Mouse (Mus musculus): ENCODE measurements around the gene Gm49601.

GRCm38 (mm10) chr16:18629390-18630231 lies 3.4 kb upstream of the Gm49601 start, which contains the start of gene Sept5:
- TF ChIP-seq CTCF (IDR thresholded peaks at IDR 0.05; ENCODE audit: borderline replicate concordance, insufficient read depth, low read length) (no peak), POLR2A (IDR thresholded peaks at IDR 0.05; ENCODE audit: low read depth, low read length) (peak; percentile 62)
